Mouse (Mus musculus) gastrocnemius, postnatal 36 days (tissue): ENCODE data around the gene Cry2. TPM values are rescaled to one million over a fixed set of nuclear protein-coding genes. Genes with fewer than 3 reads are reported as not detected.
"Not testable (repeated sequence)": the region's sequence is repeated elsewhere in the genome, so short reads cannot be mapped to it uniquely, and the experiment has no call there.

Experiments used
- DNase-seq, 2 experiments: peaks; one replicate each; pipeline ENCODE4 v3.0.0; 2022
- intact Hi-C: fragments of 180-260 bp; cut with DNase I; formaldehyde crosslinking; loops from one replicate; pipeline ENCODE4 v1.15.1; 2025
- long read RNA-seq, 2 experiments: library from polyadenylated mRNA; stranded (forward); transcript quantifications; one replicate each; pipeline ENCODE4 v2.0.0; 2021
- total RNA-seq, 2 experiments: library from RNA; stranded (reverse); gene quantifications; 2 replicates each; pipeline ENCODE4 v1.2.3; 2021

Cry2 gene
- 10 to 100 TPM; 16.9 to 21.9 TPM for total RNA-seq
- long read RNA-seq, experiment 1, transcript Cry2-201 (12 exons, 3,976 nt) = major isoform, 9 of 19 reads
- long read RNA-seq, experiment 1, partial matches to known transcripts = 0 of 19 reads
- long read RNA-seq, experiment 1, other reads (novel, unspliced or antisense) = 10 of 19 reads
- long read RNA-seq, experiment 2, transcript Cry2-201 (12 exons, 3,976 nt) = major isoform, 12 of 42 reads
- long read RNA-seq, experiment 2, partial matches to known transcripts = 0 of 42 reads
- long read RNA-seq, experiment 2, other reads (novel, unspliced or antisense) = 30 of 42 reads

GRCm38 (mm10) chr2:92433578-92434374 lies at the start of gene Cry2:
Gene Cry2 (minus strand): TSS chr2:92434043.
- intact Hi-C loops = loop anchor here (2.0 to 10.0 kb wide), 2 partner anchors 59 to 379 kb away; partner anchors contain the start of genes Large2 and Pex16
- DNase-seq = peak; percentile 97 to 98

GRCm38 (mm10) chr2:92483505-92483904 lies 49.7 kb upstream of the Cry2 start:
- intact Hi-C loops = no loop called here
- no peak for DNase-seq

DNA sequence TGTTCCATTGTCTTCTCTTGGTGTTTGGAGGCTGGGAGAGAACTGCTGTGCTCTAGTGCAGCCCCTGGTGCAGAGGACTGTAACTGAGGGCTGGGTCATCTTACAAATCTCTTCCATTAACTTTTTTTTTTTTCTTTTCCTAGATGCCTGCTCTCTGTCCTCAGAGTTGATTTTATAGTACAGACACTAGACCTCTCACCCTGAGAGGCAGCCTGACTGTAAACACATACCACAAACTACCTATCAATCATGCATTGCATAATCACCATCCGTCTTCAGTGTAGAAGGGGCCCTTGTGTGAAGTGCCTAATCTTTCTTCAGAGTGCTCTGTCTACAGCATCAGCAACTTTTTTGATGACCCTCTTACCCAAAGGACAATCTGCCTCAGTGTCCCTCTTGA lies 48.7 kb upstream of the Cry2 start:
- intact Hi-C loops = no loop called here
- no peak for DNase-seq

GRCm38 (mm10) chr2:92478313-92478688 lies 44.5 kb upstream of the Cry2 start:
- DNase-seq = no peak
- intact Hi-C loops = no loop called here

GRCm38 (mm10) chr2:92477672-92478312 lies 43.9 kb upstream of the Cry2 start:
- no peak for DNase-seq
- intact Hi-C loops = no loop called here

- intact Hi-C loops = not testable (repeated sequence)
These were observed 42.7 kb upstream of the Cry2 start for GRCm38 (mm10) chr2:92476580-92476979.

GRCm38 (mm10) chr2:92475711-92476110 lies 41.9 kb upstream of the Cry2 start:
- intact Hi-C loops = no loop called here
- DNase-seq = no peak

More at GRCm38 (mm10) chr2:92476580-92476979, 42.7 kb upstream of the Cry2 start:
- DNase-seq = not testable (repeated sequence)

DNA sequence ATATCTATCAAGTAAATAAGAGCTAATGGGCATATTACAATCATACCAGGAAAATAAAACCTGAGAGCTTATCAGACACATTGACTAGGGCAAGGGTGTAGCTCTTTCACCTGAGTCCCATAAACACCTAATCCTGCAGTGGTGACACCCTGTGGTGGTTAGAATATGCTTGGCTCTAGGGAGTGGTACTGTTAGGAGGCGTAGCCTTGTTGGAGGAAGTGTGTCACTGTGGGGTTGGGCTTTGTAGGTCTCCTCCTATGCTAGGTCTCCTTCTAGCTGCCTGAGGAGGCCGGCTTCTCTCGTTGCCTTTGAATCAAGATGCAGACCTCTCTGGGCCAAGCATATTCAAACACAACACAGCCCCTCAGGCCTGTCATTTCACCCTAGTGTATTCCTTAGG lies 41.1 kb upstream of the Cry2 start:
- intact Hi-C loops = no loop called here
- no peak for DNase-seq

GRCm38 (mm10) chr2:92471886-92472670 lies 38.2 kb upstream of the Cry2 start:
- DNase-seq = no peak
- intact Hi-C loops = no loop called here

GRCm38 (mm10) chr2:92464690-92465089 lies 30.8 kb upstream of the Cry2 start:
- no peak for DNase-seq
- intact Hi-C loops = no loop called here

DNA sequence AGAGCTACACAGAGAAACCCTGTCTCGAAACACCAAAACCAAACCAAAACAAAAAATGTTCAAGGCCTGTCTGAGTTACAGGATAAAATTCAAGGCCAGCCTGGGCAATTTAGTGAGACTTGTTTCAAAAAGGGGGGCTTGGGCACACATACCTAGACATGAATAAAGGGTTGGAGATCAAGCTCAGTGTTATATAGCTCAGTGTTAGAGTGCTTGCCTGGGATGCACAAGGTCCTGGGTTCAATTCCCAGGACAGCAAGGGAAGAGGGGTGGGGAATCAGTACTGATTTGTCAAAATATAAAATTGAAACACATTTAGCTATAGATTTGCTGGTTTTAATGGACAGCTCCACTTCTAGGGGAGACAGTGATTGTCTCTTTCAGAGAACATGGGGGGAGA lies 27.4 kb upstream of the Cry2 start:
- no peak for DNase-seq
- intact Hi-C loops = no loop called here

GRCm38 (mm10) chr2:92459921-92460707 lies 26.3 kb upstream of the Cry2 start, which contains the start of gene Slc35c1:
Gene Slc35c1 (minus strand): TSS chr2:92460538.
- intact Hi-C loops = no loop called here
- peak in 1 of 2 experiments; percentile 15 for DNase-seq

DNA sequence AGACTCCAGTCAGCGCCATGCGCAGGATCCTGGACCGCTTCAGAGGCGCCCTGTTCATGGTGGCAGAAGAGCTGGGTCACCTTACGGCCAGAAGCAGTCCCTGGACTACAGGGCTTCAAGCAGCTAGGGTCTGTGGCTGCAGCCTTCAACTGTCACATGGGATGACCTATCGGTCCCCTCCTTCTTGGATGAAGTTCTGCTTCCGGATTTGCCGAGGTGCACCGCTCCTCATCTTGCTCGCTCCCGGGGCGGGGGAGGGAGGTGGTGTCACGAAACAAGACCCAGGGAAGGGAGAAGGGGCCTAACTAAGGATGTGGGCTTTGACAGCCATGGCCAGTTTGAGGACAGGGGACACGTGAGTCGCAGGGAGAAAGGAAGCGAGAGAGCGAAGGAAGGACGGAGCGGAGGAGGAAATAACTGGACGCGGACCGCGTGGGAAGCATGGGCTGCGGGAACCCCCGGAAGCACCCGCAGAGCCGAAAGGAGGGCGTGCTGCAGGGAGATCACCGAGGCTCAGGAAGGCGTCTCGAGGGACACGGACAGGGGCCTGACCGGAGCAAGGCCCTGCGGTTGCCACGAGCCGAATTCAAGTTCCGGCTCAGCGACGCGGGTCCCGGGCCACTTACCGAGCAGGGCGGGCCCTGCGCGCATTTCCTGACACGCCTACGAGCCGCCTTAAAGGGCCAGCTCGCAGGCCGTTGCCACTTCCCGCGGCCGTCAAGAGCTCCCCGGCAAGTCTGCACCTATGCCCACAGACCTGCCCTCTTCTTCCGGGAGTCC lies 25.5 kb upstream of the Cry2 start:
- intact Hi-C loops = no loop called here
- DNase-seq = peak; percentile 70 to 71

DNA sequence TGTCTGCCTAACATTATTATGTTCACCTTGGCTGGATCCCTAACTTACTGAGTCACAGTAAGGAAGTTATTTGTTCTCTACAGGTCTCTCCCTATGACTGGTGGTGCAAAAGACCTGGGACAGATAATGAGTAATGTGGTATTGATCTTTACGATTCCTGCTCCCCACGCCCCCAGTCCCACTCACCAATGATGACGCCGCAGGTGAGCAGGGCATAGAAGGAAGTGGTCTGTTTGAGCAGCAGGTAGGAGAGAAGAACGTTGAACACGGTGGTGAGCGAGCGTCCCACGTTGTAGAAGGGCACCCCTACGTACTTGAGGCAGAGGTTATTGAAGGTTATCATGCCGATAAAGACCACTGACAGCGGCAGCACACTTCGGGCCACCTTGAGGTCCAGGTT lies 24.6 kb upstream of the Cry2 start:
- DNase-seq = no peak
- intact Hi-C loops = no loop called here

- intact Hi-C loops = no loop called here
- no peak for DNase-seq
These were observed 23.2 kb upstream of the Cry2 start for GRCm38 (mm10) chr2:92456970-92457530.

GRCm38 (mm10) chr2:92455704-92456103 lies 21.9 kb upstream of the Cry2 start:
- DNase-seq = no peak
- intact Hi-C loops = no loop called here

- DNase-seq = no peak
- intact Hi-C loops = no loop called here
These were observed 20.3 kb upstream of the Cry2 start for GRCm38 (mm10) chr2:92454166-92454565.

DNA sequence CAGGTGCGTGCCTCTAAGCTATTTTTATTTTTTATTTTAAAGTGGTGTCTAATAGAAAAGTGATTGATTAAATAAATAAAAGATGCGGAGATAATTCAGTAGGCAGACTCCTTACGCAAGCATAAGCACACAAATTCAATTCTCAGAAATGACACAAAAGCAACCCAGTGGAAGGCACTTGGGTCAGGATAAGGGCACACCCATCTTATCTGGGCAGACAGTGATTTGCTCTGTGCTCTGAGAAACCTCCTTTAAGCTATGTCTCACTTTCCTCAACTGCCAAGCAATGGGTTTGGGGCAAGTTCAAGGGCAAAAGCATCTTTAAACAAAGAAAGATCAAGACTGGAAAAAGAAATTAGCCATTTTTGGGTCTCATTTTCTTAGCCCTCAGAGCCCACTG lies 17.3 kb upstream of the Cry2 start:
- no peak for DNase-seq
- intact Hi-C loops = no loop called here
